ENCODE assay signal across 8 mouse cellular contexts in genomic region chr9:50604338-50604737, GRCm38 (mm10). TPM values are rescaled to one million over a fixed set of nuclear protein-coding genes. Genes with fewer than 3 reads are reported as not detected.
DNase-seq lines count a peak whose midpoint lies in the region; ATAC-seq and TF ChIP-seq lines count a peak whose summit lies in the region.

No protein-coding gene starts in this region.

- H3K4me1 ChIP-seq in liver, adult 2 months (ENCODE audit: control insufficient read depth, insufficient read depth, low read length): peaks cover 6% of the 10 kb centered on the region
- H3K4me1 ChIP-seq in embryonic facial prominence, embryonic 12.5 days: peaks cover 22% of the 10 kb centered on the region
- peaks cover 4% of the 10 kb centered on the region for H3K4me1 ChIP-seq in limb, embryonic 11.5 days (ENCODE audit: control insufficient read depth, insufficient read depth, low read length)
- H3K4me1 ChIP-seq in neural tube, embryonic 15.5 days: peaks cover 36% of the 10 kb centered on the region

- H3K79me2 ChIP-seq in liver, adult 2 months (ENCODE audit: control insufficient read depth, insufficient read depth, low read length): peaks cover 8% of the 10 kb centered on the region; the same call in 1 of the 2 replicates

- peak; percentile 59 for DNase-seq in liver, adult 2 months (ENCODE audit: extremely low read depth, low read depth, low spot score)
- no peak for DNase-seq in liver
- DNase-seq in limb, embryonic 11.5 days (ENCODE audit: low spot score): no peak
- no peak for DNase-seq in frontal cortex, adult 2 months (ENCODE audit: extremely low spot score in 1 of 2, low spot score in 1 of 2)
- DNase-seq in adrenal gland, adult 8-10 months: no peak
- no peak for DNase-seq in spleen, postnatal 14 days (ENCODE audit: low spot score in 2 of 2)

- under 1% methylated on average over 6 of the region's 6 CpGs for WGBS in liver, adult 2 months
- 3% methylated on average over 6 of the region's 6 CpGs for WGBS in embryonic facial prominence, embryonic 12.5 days
- 3% methylated on average over 6 of the region's 6 CpGs for WGBS in limb, embryonic 11.5 days
- WGBS in neural tube, embryonic 15.5 days: 3% methylated on average over 6 of the region's 6 CpGs

- H3K36me3 ChIP-seq in liver, adult 2 months (ENCODE audit: control insufficient read depth, insufficient read depth, low read length): peaks cover 24% of the 10 kb centered on the region
- peaks cover 25% of the 10 kb centered on the region for H3K36me3 ChIP-seq in embryonic facial prominence, embryonic 12.5 days
- H3K36me3 ChIP-seq in limb, embryonic 11.5 days (ENCODE audit: control insufficient read depth, insufficient read depth, low read length): peaks cover 6% of the 10 kb centered on the region; the same call in 1 of the 2 replicates
- H3K36me3 ChIP-seq in neural tube, embryonic 15.5 days: peaks cover 42% of the 10 kb centered on the region

- peak overlapping the region; percentile 92 for H3K9ac ChIP-seq in liver, adult 2 months (ENCODE audit: low read depth, low read length)
- H3K9ac ChIP-seq in embryonic facial prominence, embryonic 12.5 days: peak overlapping the region; percentile 80
- H3K9ac ChIP-seq in limb, embryonic 11.5 days (ENCODE audit: low read length): peak overlapping the region; percentile 86
- peak overlapping the region; percentile 97 for H3K9ac ChIP-seq in neural tube, embryonic 15.5 days (replicated peaks)

- H3K4me3 ChIP-seq in liver, adult 2 months (ENCODE audit: insufficient read depth, low read depth, low read length): peak overlapping the region; percentile 78
- H3K4me3 ChIP-seq in embryonic facial prominence, embryonic 12.5 days: peak overlapping the region; percentile 84
- peak overlapping the region; percentile 72 for H3K4me3 ChIP-seq in limb, embryonic 11.5 days (ENCODE audit: low read depth, low read length)
- H3K4me3 ChIP-seq in neural tube, embryonic 15.5 days (replicated peaks): peak overlapping the region; percentile 94

- no peaks in the 10 kb centered on the region for H3K9me3 ChIP-seq in embryonic facial prominence, embryonic 12.5 days
- H3K9me3 ChIP-seq in limb, embryonic 11.5 days (ENCODE audit: control insufficient read depth, low read length): no peaks in the 10 kb centered on the region
- no peaks in the 10 kb centered on the region for H3K9me3 ChIP-seq in neural tube, embryonic 15.5 days (replicated peaks)

- TF ChIP-seq POLR2A in liver, adult 2 months (IDR thresholded peaks at IDR 0.05; ENCODE audit: extremely low read depth, insufficient read depth, low read length): no peak

- no peak for TF ChIP-seq CTCF in liver, adult 2 months (IDR thresholded peaks at IDR 0.05; ENCODE audit: low read depth, low read length)

- peak overlapping the region; percentile 89 for H3K4me2 ChIP-seq in embryonic facial prominence, embryonic 12.5 days (replicated peaks)
- peak overlapping the region; percentile 64 for H3K4me2 ChIP-seq in limb, embryonic 11.5 days (ENCODE audit: low read depth, severe bottlenecking)
- H3K4me2 ChIP-seq in neural tube, embryonic 15.5 days: peak overlapping the region; percentile 88

- ATAC-seq in embryonic facial prominence, embryonic 12.5 days (ENCODE audit: insufficient number of reproducible peaks, insufficient read depth, low FRiP score, low TSS enrichment): no peak
- no peak for ATAC-seq in limb, embryonic 11.5 days (ENCODE audit: insufficient number of reproducible peaks, low FRiP score, low TSS enrichment, low read depth)
- ATAC-seq in neural tube, embryonic 15.5 days (ENCODE audit: low FRiP score): no peak

- peak overlapping the region; percentile 68 for H3K27ac ChIP-seq in liver, adult 2 months (replicated peaks; ENCODE audit: insufficient read depth, low read depth, low read length)
- peak overlapping the region; percentile 85 for H3K27ac ChIP-seq in embryonic facial prominence, embryonic 12.5 days
- H3K27ac ChIP-seq in limb, embryonic 11.5 days (replicated peaks; ENCODE audit: low read depth, low read length): no peak overlapping the region
- H3K27ac ChIP-seq in neural tube, embryonic 15.5 days (replicated peaks): peak overlapping the region; percentile 91

- H3K27me3 ChIP-seq in liver, adult 2 months (ENCODE audit: control insufficient read depth, insufficient read depth, low read length): no peaks in the 10 kb centered on the region
- no peaks in the 10 kb centered on the region for H3K27me3 ChIP-seq in embryonic facial prominence, embryonic 12.5 days
- H3K27me3 ChIP-seq in limb, embryonic 11.5 days (ENCODE audit: control insufficient read depth, insufficient read depth, low read length): no peaks in the 10 kb centered on the region
- no peaks in the 10 kb centered on the region for H3K27me3 ChIP-seq in neural tube, embryonic 15.5 days (replicated peaks)

RNA-seq across cellular contexts. Expression of gene Timm8b, which starts 0.6 kb away (rescaled TPM):
- total RNA-seq in liver, adult 2 months (2014; rRNA removed): 179 and 215 TPM in 2 replicates
- 63.0 and 81.3 TPM in 2 replicates for polyA plus RNA-seq in liver, adult 2 months (2012; rRNA removed)
- 304 and 322 TPM in 2 replicates for polyA plus RNA-seq in embryonic facial prominence, embryonic 12.5 days (2016; fragmentation: Nextera tagmentation; extraction: Ambion mirVana)
- 297 and 308 TPM in 2 replicates for polyA plus RNA-seq in limb, embryonic 11.5 days (2014; fragmentation: Nextera tagmentation; extraction: Ambion mirVana)
- polyA plus RNA-seq in neural tube, embryonic 15.5 days (2015; fragmentation: Nextera tagmentation; extraction: Ambion mirVana): 341 and 407 TPM in 2 replicates
- polyA plus RNA-seq in frontal cortex, adult 2 months (2012; rRNA removed): 400 and 414 TPM in 2 replicates
- total RNA-seq in adrenal gland, adult 8-10 months (2022): 100 to 1,000 TPM; 139 to 206 (median 156) TPM

RNA-seq across cellular contexts. Expression of gene Sdhd, which starts 0.7 kb away (rescaled TPM):
- total RNA-seq in liver, adult 2 months (2014; rRNA removed): 339 and 354 TPM in 2 replicates
- polyA plus RNA-seq in liver, adult 2 months (2012; rRNA removed): 363 and 441 TPM in 2 replicates
- polyA plus RNA-seq in embryonic facial prominence, embryonic 12.5 days (2016; fragmentation: Nextera tagmentation; extraction: Ambion mirVana): 240 and 246 TPM in 2 replicates
- polyA plus RNA-seq in limb, embryonic 11.5 days (2014; fragmentation: Nextera tagmentation; extraction: Ambion mirVana): 293 and 303 TPM in 2 replicates
- 298 and 311 TPM in 2 replicates for polyA plus RNA-seq in neural tube, embryonic 15.5 days (2015; fragmentation: Nextera tagmentation; extraction: Ambion mirVana)
- polyA plus RNA-seq in frontal cortex, adult 2 months (2012; rRNA removed): 150 and 156 TPM in 2 replicates
- 100 to 1,000 TPM; 137 to 229 (median 191) TPM for total RNA-seq in adrenal gland, adult 8-10 months (2022)

RNA-seq across cellular contexts. Expression of gene Pih1d2, which starts 12.8 kb away (rescaled TPM):
- total RNA-seq in liver, adult 2 months (2014; rRNA removed): 0.74 and 1.0 TPM in 2 replicates
- polyA plus RNA-seq in liver, adult 2 months (2012; rRNA removed): 0.24 and 0.47 TPM in 2 replicates
- 4.4 and 4.8 TPM in 2 replicates for polyA plus RNA-seq in embryonic facial prominence, embryonic 12.5 days (2016; fragmentation: Nextera tagmentation; extraction: Ambion mirVana)
- polyA plus RNA-seq in limb, embryonic 11.5 days (2014; fragmentation: Nextera tagmentation; extraction: Ambion mirVana): 5.0 and 5.6 TPM in 2 replicates
- polyA plus RNA-seq in neural tube, embryonic 15.5 days (2015; fragmentation: Nextera tagmentation; extraction: Ambion mirVana): 4.1 and 4.6 TPM in 2 replicates
- polyA plus RNA-seq in frontal cortex, adult 2 months (2012; rRNA removed): 3.6 and 5.3 TPM in 2 replicates
- 1 to 10 TPM; 2.5 to 3.5 (median 3.0) TPM for total RNA-seq in adrenal gland, adult 8-10 months (2022)

RNA-seq across cellular contexts. Expression of gene Nkapd1, which starts 12.9 kb away (rescaled TPM):
- 4.0 and 5.8 TPM in 2 replicates for total RNA-seq in liver, adult 2 months (2014; rRNA removed)
- polyA plus RNA-seq in liver, adult 2 months (2012; rRNA removed): 2.6 and 2.8 TPM in 2 replicates
- polyA plus RNA-seq in embryonic facial prominence, embryonic 12.5 days (2016; fragmentation: Nextera tagmentation; extraction: Ambion mirVana): 28.5 and 31.4 TPM in 2 replicates
- polyA plus RNA-seq in limb, embryonic 11.5 days (2014; fragmentation: Nextera tagmentation; extraction: Ambion mirVana): 29.7 and 32.3 TPM in 2 replicates
- polyA plus RNA-seq in neural tube, embryonic 15.5 days (2015; fragmentation: Nextera tagmentation; extraction: Ambion mirVana): 18.0 and 18.1 TPM in 2 replicates
- polyA plus RNA-seq in frontal cortex, adult 2 months (2012; rRNA removed): 14.0 and 15.0 TPM in 2 replicates
- 10 to 100 TPM; 16.8 to 24.3 (median 22.4) TPM for total RNA-seq in adrenal gland, adult 8-10 months (2022)

RNA-seq across cellular contexts. Expression of gene Tex12, which starts 43.2 kb away (rescaled TPM):
- 0.20 and 0.55 TPM in 2 replicates for total RNA-seq in liver, adult 2 months (2014; rRNA removed)
- polyA plus RNA-seq in liver, adult 2 months (2012; rRNA removed): 0.16 TPM in 1 of 2 replicates, not detected in the other
- polyA plus RNA-seq in embryonic facial prominence, embryonic 12.5 days (2016; fragmentation: Nextera tagmentation; extraction: Ambion mirVana): not detected in 2 replicates
- polyA plus RNA-seq in limb, embryonic 11.5 days (2014; fragmentation: Nextera tagmentation; extraction: Ambion mirVana): not detected in 2 replicates
- 0.23 and 0.24 TPM in 2 replicates for polyA plus RNA-seq in neural tube, embryonic 15.5 days (2015; fragmentation: Nextera tagmentation; extraction: Ambion mirVana)
- polyA plus RNA-seq in frontal cortex, adult 2 months (2012; rRNA removed): not detected in 2 replicates
- total RNA-seq in adrenal gland, adult 8-10 months (2022): not detected
